ENCODE assay signal across 10 mouse cellular contexts in the genomic region with DNA sequence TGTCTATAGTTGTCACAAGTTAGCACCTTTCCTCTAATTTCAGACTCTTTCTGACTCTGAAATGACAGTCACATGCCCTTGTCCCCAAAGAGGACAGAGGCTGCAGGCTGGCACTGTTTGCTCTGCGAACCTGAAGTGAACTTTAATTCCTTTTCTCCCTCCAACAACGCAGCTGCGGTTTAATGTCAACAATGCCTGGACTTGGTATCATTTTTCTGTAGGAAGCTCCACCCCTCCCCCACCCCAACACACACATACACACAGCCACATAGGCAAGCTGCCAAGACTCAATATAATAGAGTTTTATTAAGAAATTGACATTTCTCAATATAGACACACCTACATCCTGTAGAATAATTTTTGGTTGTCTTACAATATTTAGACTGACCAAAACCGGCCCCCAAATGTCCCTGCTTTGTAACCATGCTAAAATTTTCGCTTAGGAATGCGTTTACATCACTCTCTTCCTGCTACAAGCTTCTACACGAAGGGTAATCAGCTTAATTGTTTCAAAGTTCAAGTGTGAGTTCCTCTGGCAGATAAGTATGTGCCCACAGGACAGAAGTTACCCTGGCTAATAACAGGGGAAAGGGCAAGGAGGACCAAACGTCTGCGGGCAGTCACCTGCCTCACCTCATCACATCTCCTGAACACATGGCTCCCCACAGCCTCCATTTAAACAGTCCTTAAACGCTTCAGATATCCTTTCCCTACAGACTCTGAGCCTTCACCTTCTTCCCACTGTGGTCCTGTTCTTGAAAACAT. TPM values are rescaled to one million over a fixed set of nuclear protein-coding genes. Genes with fewer than 3 reads are reported as not detected.
DNase-seq lines count a peak whose midpoint lies in the region; ATAC-seq and TF ChIP-seq lines count a peak whose summit lies in the region.
"Had no signal": no experiment of that assay in that cellular context is flagged by ENCODE, and none has a peak within 500 bp of the region (broad histone marks: within the 10 kb centered on the region; RNA-seq: fewer than 3 reads in every experiment).

No protein-coding gene starts in this region.

- no peaks in the 10 kb centered on the region for H3K36me3 ChIP-seq in lung, embryonic 14.5 days (ENCODE audit: insufficient read depth)
- no peaks in the 10 kb centered on the region for H3K36me3 ChIP-seq in embryonic facial prominence, embryonic 12.5 days
- no peaks in the 10 kb centered on the region for H3K36me3 ChIP-seq in limb, embryonic 12.5 days
- H3K36me3 ChIP-seq in stomach, embryonic 14.5 days (ENCODE audit: control insufficient read depth, insufficient read depth, low read length) = no peaks in the 10 kb centered on the region
- H3K36me3 ChIP-seq: hindbrain, embryonic 12.5 days had no signal

- H3K4me3 ChIP-seq in lung, embryonic 14.5 days (ENCODE audit: low read depth, low read length) = no peak overlapping the region
- H3K4me3 ChIP-seq in embryonic facial prominence, embryonic 12.5 days = no peak overlapping the region
- no peak overlapping the region for H3K4me3 ChIP-seq in limb, embryonic 12.5 days (replicated peaks)
- no peak overlapping the region for H3K4me3 ChIP-seq in stomach, embryonic 14.5 days (ENCODE audit: low read depth, low read length)
- H3K4me3 ChIP-seq: heart, adult 2 months; hindbrain, embryonic 12.5 days had no signal

- 12% methylated on average over 10 of the region's 10 CpGs for WGBS in lung, embryonic 14.5 days
- WGBS in embryonic facial prominence, embryonic 12.5 days = 35% methylated on average over 10 of the region's 10 CpGs
- WGBS in limb, embryonic 12.5 days = 44% methylated on average over 10 of the region's 10 CpGs
- 16% methylated on average over 10 of the region's 10 CpGs for WGBS in stomach, embryonic 14.5 days

- peak overlapping the region; percentile 29 for H3K4me2 ChIP-seq in lung, embryonic 14.5 days
- H3K4me2 ChIP-seq in embryonic facial prominence, embryonic 12.5 days (replicated peaks) = peak overlapping the region; percentile 17; the same call in 1 of the 2 replicates
- no peak overlapping the region for H3K4me2 ChIP-seq in limb, embryonic 12.5 days
- peak overlapping the region; percentile 6; the same call in 1 of the 2 replicates for H3K4me2 ChIP-seq in stomach, embryonic 14.5 days (replicated peaks; ENCODE audit: low read depth, low read length)
- H3K4me2 ChIP-seq: hindbrain, embryonic 12.5 days had no signal

- H3K27ac ChIP-seq in lung, embryonic 14.5 days (ENCODE audit: low read depth) = peak overlapping the region; percentile 72
- H3K27ac ChIP-seq in embryonic facial prominence, embryonic 12.5 days = no peak overlapping the region
- H3K27ac ChIP-seq in limb, embryonic 12.5 days = peak overlapping the region; percentile 14; the same call in 1 of the 2 replicates
- peak overlapping the region; percentile 70; the same call in 1 of the 2 replicates for H3K27ac ChIP-seq in stomach, embryonic 14.5 days (ENCODE audit: low read length)
- H3K27ac ChIP-seq: heart, adult 2 months; hindbrain, embryonic 12.5 days had no signal

- TF ChIP-seq CTCF in lung, embryonic 14.5 days (IDR thresholded peaks at IDR 0.05; ENCODE audit: low read depth) = no peak

- H3K9me3 ChIP-seq in lung, embryonic 14.5 days (ENCODE audit: low read depth, low read length) = no peaks in the 10 kb centered on the region
- H3K9me3 ChIP-seq in embryonic facial prominence, embryonic 12.5 days = no peaks in the 10 kb centered on the region
- H3K9me3 ChIP-seq in limb, embryonic 12.5 days = no peaks in the 10 kb centered on the region
- H3K9me3 ChIP-seq in stomach, embryonic 14.5 days (ENCODE audit: control insufficient read depth, low read depth, low read length) = no peaks in the 10 kb centered on the region
- H3K9me3 ChIP-seq: hindbrain, embryonic 12.5 days had no signal

- no peaks in the 10 kb centered on the region for H3K27me3 ChIP-seq in lung, embryonic 14.5 days (ENCODE audit: insufficient read depth, low read length)
- no peaks in the 10 kb centered on the region for H3K27me3 ChIP-seq in embryonic facial prominence, embryonic 12.5 days
- no peaks in the 10 kb centered on the region for H3K27me3 ChIP-seq in limb, embryonic 12.5 days
- H3K27me3 ChIP-seq in stomach, embryonic 14.5 days (ENCODE audit: control insufficient read depth, insufficient read depth, low read length) = no peaks in the 10 kb centered on the region
- H3K27me3 ChIP-seq: hindbrain, embryonic 12.5 days had no signal

- peak; percentile 75 for DNase-seq in lung, embryonic 14.5 days
- no peak for DNase-seq in lung, postnatal 4 days
- no peak for DNase-seq in spleen, adult 18-20 months
- no peak for DNase-seq in cerebellum, adult 9-11 months
- DNase-seq: heart, adult 2 months; left cerebral cortex, postnatal 4 days had no signal

- peaks cover 33% of the 10 kb centered on the region for H3K4me1 ChIP-seq in lung, embryonic 14.5 days (ENCODE audit: insufficient read depth)
- H3K4me1 ChIP-seq in embryonic facial prominence, embryonic 12.5 days = peaks cover 19% of the 10 kb centered on the region; the same call in 1 of the 2 replicates
- peaks cover 31% of the 10 kb centered on the region for H3K4me1 ChIP-seq in limb, embryonic 12.5 days (replicated peaks)
- H3K4me1 ChIP-seq in stomach, embryonic 14.5 days (ENCODE audit: control insufficient read depth, insufficient read depth, low read length) = peaks cover 11% of the 10 kb centered on the region; the same call in 1 of the 2 replicates
- H3K4me1 ChIP-seq: hindbrain, embryonic 12.5 days had no signal

- peak; percentile 49; the same call in 1 of the 2 replicates for ATAC-seq in lung, embryonic 14.5 days (ENCODE audit: insufficient read depth)
- ATAC-seq in embryonic facial prominence, embryonic 12.5 days (ENCODE audit: insufficient number of reproducible peaks, insufficient read depth, low FRiP score, low TSS enrichment) = no peak
- ATAC-seq in limb, embryonic 12.5 days (ENCODE audit: insufficient number of reproducible peaks, insufficient read depth, low FRiP score, low TSS enrichment, low read depth) = no peak
- ATAC-seq in stomach, embryonic 14.5 days (ENCODE audit: insufficient number of reproducible peaks, insufficient read depth, low FRiP score, low read depth) = no peak; the same call in 1 of the 2 replicates

- H3K9ac ChIP-seq in lung, embryonic 14.5 days = no peak overlapping the region
- no peak overlapping the region for H3K9ac ChIP-seq in embryonic facial prominence, embryonic 12.5 days
- no peak overlapping the region for H3K9ac ChIP-seq in limb, embryonic 12.5 days (replicated peaks)
- H3K9ac ChIP-seq in stomach, embryonic 14.5 days (replicated peaks; ENCODE audit: low read depth, low read length) = no peak overlapping the region
- H3K9ac ChIP-seq: hindbrain, embryonic 12.5 days had no signal

RNA-seq across cellular contexts. Expression of gene Ccn2, which starts 43.2 kb away (rescaled TPM):
- polyA plus RNA-seq in lung, embryonic 14.5 days (2014; fragmentation: Nextera tagmentation; extraction: Ambion mirVana) = 9.8 and 10.5 TPM in 2 replicates
- polyA plus RNA-seq in embryonic facial prominence, embryonic 12.5 days (2016; fragmentation: Nextera tagmentation; extraction: Ambion mirVana) = 9.6 and 10.5 TPM in 2 replicates
- 7.5 and 11.0 TPM in 2 replicates for polyA plus RNA-seq in limb, embryonic 12.5 days (2016; fragmentation: Nextera tagmentation; extraction: Ambion mirVana)
- polyA plus RNA-seq in stomach, embryonic 14.5 days (2014; fragmentation: Nextera tagmentation; extraction: Ambion mirVana) = 11.3 and 12.5 TPM in 2 replicates
